Comparison of ENCODE assay signal across 18 mouse cellular contexts in the genomic region with DNA sequence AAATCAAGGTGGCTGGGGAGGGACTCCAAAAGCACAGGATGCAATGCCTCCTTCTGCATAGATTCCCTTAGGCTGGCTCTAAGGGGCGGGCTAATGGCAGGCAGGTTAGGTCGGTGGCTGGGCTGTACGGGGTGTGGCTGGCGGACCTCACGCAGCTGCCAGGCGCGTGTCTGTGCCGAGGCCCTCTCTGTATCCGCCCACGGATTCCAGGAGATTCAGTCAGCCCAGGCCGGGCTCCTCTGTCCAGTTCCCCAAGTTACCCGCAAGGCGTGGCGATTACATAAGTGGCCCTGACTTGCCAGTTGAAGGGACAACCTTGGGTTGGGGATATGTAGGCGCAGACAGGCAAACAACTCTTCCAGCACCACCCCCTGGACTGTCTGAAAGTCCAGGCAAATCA. TPM values are rescaled to one million over a fixed set of nuclear protein-coding genes. Genes with fewer than 3 reads are reported as not detected.
DNase-seq lines count a peak whose midpoint lies in the region; ATAC-seq and TF ChIP-seq lines count a peak whose summit lies in the region.
"Had no signal": no experiment of that assay in that cellular context is flagged by ENCODE, and none has a peak within 500 bp of the region (broad histone marks: within the 10 kb centered on the region; RNA-seq: fewer than 3 reads in every experiment).

No protein-coding gene starts in this region.

- no peaks in the 10 kb centered on the region for H3K9me3 ChIP-seq in liver, embryonic 11.5 days (ENCODE audit: control insufficient read depth, low read length)
- no peaks in the 10 kb centered on the region for H3K9me3 ChIP-seq in stomach, postnatal 0 days (ENCODE audit: control insufficient read depth, low read length)
- H3K9me3 ChIP-seq: forebrain, embryonic 13.5 days; neural tube, embryonic 15.5 days had no signal

- WGBS in liver, adult 2 months, result 38% methylated on average over 15 of the region's 15 CpGs
- WGBS in liver, embryonic 11.5 days, result 53% methylated on average over 15 of the region's 15 CpGs
- 41% methylated on average over 15 of the region's 15 CpGs for WGBS in stomach, postnatal 0 days

- H3K9ac ChIP-seq in liver, adult 2 months (ENCODE audit: low read depth, low read length), result no peak overlapping the region
- H3K9ac ChIP-seq in liver, embryonic 11.5 days (ENCODE audit: low read depth, low read length), result no peak overlapping the region
- no peak overlapping the region for H3K9ac ChIP-seq in stomach, postnatal 0 days (ENCODE audit: low read length)
- H3K9ac ChIP-seq: forebrain, embryonic 13.5 days; liver, postnatal 0 days; neural tube, embryonic 15.5 days had no signal

- H3K36me3 ChIP-seq in liver, adult 2 months (ENCODE audit: control insufficient read depth, insufficient read depth, low read length), result no peaks in the 10 kb centered on the region
- H3K36me3 ChIP-seq in liver, embryonic 11.5 days (ENCODE audit: control insufficient read depth, insufficient read depth, low read length), result no peaks in the 10 kb centered on the region
- H3K36me3 ChIP-seq in stomach, postnatal 0 days (ENCODE audit: control insufficient read depth, insufficient read depth, low read length), result no peaks in the 10 kb centered on the region
- H3K36me3 ChIP-seq: neural tube, embryonic 15.5 days had no signal

- no peak for TF ChIP-seq POLR2A in liver, adult 2 months (IDR thresholded peaks at IDR 0.05; ENCODE audit: extremely low read depth, insufficient read depth, low read length)

- DNase-seq in liver, adult 2 months (ENCODE audit: extremely low read depth, low read depth, low spot score), result peak; percentile 4
- DNase-seq in liver, embryonic 11.5 days (ENCODE audit: low spot score), result no peak
- peak; percentile 39 to 61 for DNase-seq in adrenal gland, adult 18-20 months (ENCODE audit: low spot score in 2 of 2)
- DNase-seq in lung, adult 18-20 months, result peak; percentile 71 to 81
- peak; percentile 56 for DNase-seq in stomach, postnatal 0 days (ENCODE audit: low spot score)
- no peak for DNase-seq in right cerebral cortex, adult 2 months (ENCODE audit: low spot score in 2 of 2)
- DNase-seq in thymus, postnatal 10 days (ENCODE audit: low spot score in 2 of 2), result no peak
- DNase-seq in heart, postnatal 36 days, result no peak
- DNase-seq: gastrocnemius, postnatal 14 days; liver, postnatal 0 days; midbrain, embryonic 14.5 days; thymus, adult 2 months had no signal

- H3K79me2 ChIP-seq in liver, adult 2 months (ENCODE audit: control insufficient read depth, insufficient read depth, low read length), result no peaks in the 10 kb centered on the region

- no peak overlapping the region for H3K4me3 ChIP-seq in liver, adult 2 months (ENCODE audit: insufficient read depth, low read depth, low read length)
- no peak overlapping the region for H3K4me3 ChIP-seq in liver, embryonic 11.5 days (ENCODE audit: low read depth, low read length)
- no peak overlapping the region for H3K4me3 ChIP-seq in stomach, postnatal 0 days (ENCODE audit: low read depth, low read length)
- H3K4me3 ChIP-seq: forebrain, embryonic 13.5 days; neural tube, embryonic 15.5 days had no signal

- H3K4me2 ChIP-seq in liver, embryonic 11.5 days, result no peak overlapping the region
- H3K4me2 ChIP-seq in stomach, postnatal 0 days (replicated peaks; ENCODE audit: low read depth), result no peak overlapping the region
- H3K4me2 ChIP-seq: forebrain, embryonic 13.5 days; neural tube, embryonic 15.5 days had no signal

- H3K4me1 ChIP-seq in liver, adult 2 months (ENCODE audit: control insufficient read depth, insufficient read depth, low read length), result no peaks in the 10 kb centered on the region
- no peaks in the 10 kb centered on the region for H3K4me1 ChIP-seq in liver, embryonic 11.5 days (replicated peaks; ENCODE audit: control insufficient read depth, insufficient read depth, low read length)
- no peaks in the 10 kb centered on the region for H3K4me1 ChIP-seq in stomach, postnatal 0 days (replicated peaks; ENCODE audit: control insufficient read depth, insufficient read depth)
- H3K4me1 ChIP-seq: forebrain, embryonic 13.5 days; neural tube, embryonic 15.5 days had no signal

- H3K27ac ChIP-seq in liver, adult 2 months (replicated peaks; ENCODE audit: insufficient read depth, low read depth, low read length), result no peak overlapping the region
- no peak overlapping the region for H3K27ac ChIP-seq in liver, embryonic 11.5 days (ENCODE audit: low read depth, low read length)
- H3K27ac ChIP-seq in stomach, postnatal 0 days (replicated peaks), result no peak overlapping the region
- H3K27ac ChIP-seq: forebrain, embryonic 13.5 days; neural tube, embryonic 15.5 days had no signal

- ATAC-seq in liver, embryonic 11.5 days (replicated peaks; ENCODE audit: low FRiP score), result no peak
- ATAC-seq in stomach, postnatal 0 days (ENCODE audit: low FRiP score, low TSS enrichment), result peak; percentile 88
- ATAC-seq: CD4-positive, CD25-positive, alpha-beta regulatory T cell, adult 4 months; forebrain, embryonic 13.5 days; inflammation-experienced regulatory T-cells, adult 6 months; liver, postnatal 0 days had no signal

- no peaks in the 10 kb centered on the region for H3K27me3 ChIP-seq in liver, adult 2 months (ENCODE audit: control insufficient read depth, insufficient read depth, low read length)
- peaks cover 4% of the 10 kb centered on the region; the same call in 1 of the 2 replicates for H3K27me3 ChIP-seq in liver, embryonic 11.5 days (replicated peaks; ENCODE audit: control insufficient read depth, insufficient read depth, low read length)
- H3K27me3 ChIP-seq in stomach, postnatal 0 days (ENCODE audit: control insufficient read depth, insufficient read depth, low read length), result no peaks in the 10 kb centered on the region
- H3K27me3 ChIP-seq: forebrain, embryonic 13.5 days; neural tube, embryonic 15.5 days had no signal

- no peak for TF ChIP-seq CTCF in liver, adult 2 months (IDR thresholded peaks at IDR 0.05; ENCODE audit: low read depth, low read length)
- TF ChIP-seq CTCF in stomach, postnatal 0 days (IDR thresholded peaks at IDR 0.05; ENCODE audit: low read depth), result no peak

- TF ChIP-seq EP300 in stomach, postnatal 0 days (optimal IDR thresholded peaks at IDR 0.05), result no peak

- intact Hi-C loops in heart, postnatal 36 days (cut with DNase I), result no loop called here

RNA-seq across cellular contexts. Expression of gene Trim31, which starts 22.3 kb away (rescaled TPM):
- total RNA-seq in liver, adult 2 months (2014; rRNA removed), result not detected in 2 replicates
- polyA plus RNA-seq in liver, adult 2 months (2012; rRNA removed), result not detected in 2 replicates
- polyA plus RNA-seq in liver, embryonic 11.5 days (2014; fragmentation: Nextera tagmentation; extraction: Ambion mirVana), result not detected in 2 replicates
- not detected for total RNA-seq in adrenal gland, adult 18-20 months (2021)
- 1.4 and 1.8 TPM in 2 replicates for polyA plus RNA-seq in stomach, postnatal 0 days (2015; fragmentation: Nextera tagmentation; extraction: Ambion mirVana)
- total RNA-seq in heart, postnatal 36 days (2021), result not detected
- total RNA-seq: gastrocnemius, postnatal 14 days; left cerebral cortex, postnatal 25 days had no signal
- polyA plus RNA-seq: CD4-positive, CD25-positive, alpha-beta regulatory T cell, adult 4 months; forebrain, embryonic 13.5 days; heart, postnatal 0 days; inflammation-experienced regulatory T-cells, adult 6 months; liver, postnatal 0 days; midbrain, embryonic 14.5 days; neural tube, embryonic 15.5 days had no signal

RNA-seq across cellular contexts. Expression of gene Rnf39, which starts 22.5 kb away (rescaled TPM):
- 3.5 and 4.4 TPM in 2 replicates for total RNA-seq in liver, adult 2 months (2014; rRNA removed)
- 8.8 and 11.9 TPM in 2 replicates for polyA plus RNA-seq in liver, adult 2 months (2012; rRNA removed)
- 0.14 TPM in 1 of 2 replicates, not detected in the other for polyA plus RNA-seq in liver, embryonic 11.5 days (2014; fragmentation: Nextera tagmentation; extraction: Ambion mirVana)
- total RNA-seq in adrenal gland, adult 18-20 months (2021), result under 1 TPM; 0.61 to 0.86 TPM
- polyA plus RNA-seq in stomach, postnatal 0 days (2015; fragmentation: Nextera tagmentation; extraction: Ambion mirVana), result 48.9 and 53.1 TPM in 2 replicates
- under 1 TPM; 0.76 to 0.92 TPM for total RNA-seq in heart, postnatal 36 days (2021)
- total RNA-seq: gastrocnemius, postnatal 14 days had no signal
- polyA plus RNA-seq: CD4-positive, CD25-positive, alpha-beta regulatory T cell, adult 4 months; inflammation-experienced regulatory T-cells, adult 6 months had no signal

RNA-seq across cellular contexts. Expression of gene Trim40, which starts 30.3 kb away (rescaled TPM):
- total RNA-seq in liver, adult 2 months (2014; rRNA removed), result not detected in 2 replicates
- polyA plus RNA-seq in liver, adult 2 months (2012; rRNA removed), result 0.05 TPM in 1 of 2 replicates, not detected in the other
- polyA plus RNA-seq in liver, embryonic 11.5 days (2014; fragmentation: Nextera tagmentation; extraction: Ambion mirVana), result not detected in 2 replicates
- total RNA-seq in adrenal gland, adult 18-20 months (2021), result under 1 TPM; 0.26 to 0.53 TPM
- 0.80 and 1.0 TPM in 2 replicates for polyA plus RNA-seq in stomach, postnatal 0 days (2015; fragmentation: Nextera tagmentation; extraction: Ambion mirVana)
- not detected for total RNA-seq in heart, postnatal 36 days (2021)
- total RNA-seq: gastrocnemius, postnatal 14 days; left cerebral cortex, postnatal 25 days had no signal
- polyA plus RNA-seq: CD4-positive, CD25-positive, alpha-beta regulatory T cell, adult 4 months; forebrain, embryonic 13.5 days; heart, postnatal 0 days; inflammation-experienced regulatory T-cells, adult 6 months; liver, postnatal 0 days; midbrain, embryonic 14.5 days; neural tube, embryonic 15.5 days had no signal

RNA-seq across cellular contexts. Expression of gene Ppp1r11, which starts 31.3 kb away (rescaled TPM):
- total RNA-seq in liver, adult 2 months (2014; rRNA removed), result 24.2 and 26.6 TPM in 2 replicates
- polyA plus RNA-seq in liver, adult 2 months (2012; rRNA removed), result 36.8 and 37.7 TPM in 2 replicates
- 78.5 and 84.7 TPM in 2 replicates for polyA plus RNA-seq in liver, embryonic 11.5 days (2014; fragmentation: Nextera tagmentation; extraction: Ambion mirVana)
- 100 to 1,000 TPM in 1 of 2 experiments, 10 to 100 TPM in 1; 84.2 to 100 TPM for total RNA-seq in adrenal gland, adult 18-20 months (2021)
- polyA plus RNA-seq in stomach, postnatal 0 days (2015; fragmentation: Nextera tagmentation; extraction: Ambion mirVana), result 77.9 and 79.7 TPM in 2 replicates
- total RNA-seq in heart, postnatal 36 days (2021), result 10 to 100 TPM; 95.1 to 96.8 TPM

RNA-seq across cellular contexts. Expression of gene Znrd1, which starts 38.1 kb away (rescaled TPM):
- total RNA-seq in liver, adult 2 months (2014; rRNA removed), result 14.2 and 14.8 TPM in 2 replicates
- 12.3 and 13.7 TPM in 2 replicates for polyA plus RNA-seq in liver, adult 2 months (2012; rRNA removed)
- 55.2 and 62.2 TPM in 2 replicates for polyA plus RNA-seq in liver, embryonic 11.5 days (2014; fragmentation: Nextera tagmentation; extraction: Ambion mirVana)
- total RNA-seq in adrenal gland, adult 18-20 months (2021), result 10 to 100 TPM; 45.3 to 50.7 TPM
- polyA plus RNA-seq in stomach, postnatal 0 days (2015; fragmentation: Nextera tagmentation; extraction: Ambion mirVana), result 49.4 and 58.6 TPM in 2 replicates
- 10 to 100 TPM; 24.1 to 27.6 TPM for total RNA-seq in heart, postnatal 36 days (2021)

Comparison
In these comparisons a context has a peak if more than half of its experiments do, and no peak if none do; other contexts are left out.
1. DNase-seq: peak in liver, adult 2 months (single experiment), adrenal gland, adult 18-20 months (2 of 2), lung, adult 18-20 months (2 of 2) and stomach, postnatal 0 days (single experiment); none in liver, embryonic 11.5 days (single experiment), right cerebral cortex, adult 2 months (0 of 2), thymus, postnatal 10 days (0 of 2) and heart, postnatal 36 days (0 of 2).